Mouse (Mus musculus) midbrain, embryonic 13.5 days (tissue): ENCODE measurements at regions not wholly inside any gene's neighbourhood (a gene's known extent, or its start where the extent isn't known, plus 50 kb on each side); places are given as distances from the start of the nearest gene placed in this dataset.

Source experiments
- ATAC-seq: fragments of 200-750 bp; cut with Nextera tagmentation; 2 replicates; pipeline ENCODE4 v1.8.0; 2017; ENCODE audit warnings: mild to moderate bottlenecking, moderate TSS enrichment, moderate library complexity
- H3K27ac ChIP-seq: fragments of 300-500 bp; sonication (generic); 2 replicates; pipeline ENCODE4 v1.5.1; 2015; ENCODE audit warnings: inconsistent platforms, mild to moderate bottlenecking, moderate library complexity
- H3K27me3 ChIP-seq: fragments of 300-500 bp; sonication (generic); 2 replicates; pipeline ENCODE4 v1.6.1; 2015; ENCODE audit warnings: mild to moderate bottlenecking, inconsistent platforms
- H3K36me3 ChIP-seq: fragments of 300-500 bp; sonication (generic); 2 replicates; pipeline ENCODE4 v1.6.1; 2015; ENCODE audit warnings: mild to moderate bottlenecking, inconsistent platforms
- H3K4me1 ChIP-seq: fragments of 300-500 bp; sonication (generic); replicated peaks from 2 replicates; pipeline ENCODE4 v1.6.1; 2015; ENCODE audit warnings: inconsistent platforms
- H3K4me2 ChIP-seq: fragments of 300-500 bp; sonication (generic); replicated peaks from 2 replicates; pipeline ENCODE4 v1.6.1; 2015; ENCODE audit warnings: moderate library complexity, mild to moderate bottlenecking, inconsistent platforms
- H3K4me3 ChIP-seq: fragments of 300-500 bp; sonication (generic); replicated peaks from 2 replicates; pipeline ENCODE4 v1.5.1; 2015; ENCODE audit warnings: mild to moderate bottlenecking, inconsistent platforms
- H3K9ac ChIP-seq: fragments of 300-500 bp; sonication (generic); replicated peaks from 2 replicates; pipeline ENCODE4 v1.6.1; 2015; ENCODE audit warnings: mild to moderate bottlenecking, inconsistent platforms
- H3K9me3 ChIP-seq: fragments of 300-500 bp; sonication (generic); 2 replicates; pipeline ENCODE4 v1.6.1; 2016; ENCODE audit warnings: mild to moderate bottlenecking, inconsistent platforms
- WGBS: fragments of 180-500 bp; shearing (Covaris S2); methylation state at CpG from one replicate; pipeline ENCODE4 v1.1.7; 2015; 5-methylcytosine and 5-hydroxymethylcytosine counted together

DNA sequence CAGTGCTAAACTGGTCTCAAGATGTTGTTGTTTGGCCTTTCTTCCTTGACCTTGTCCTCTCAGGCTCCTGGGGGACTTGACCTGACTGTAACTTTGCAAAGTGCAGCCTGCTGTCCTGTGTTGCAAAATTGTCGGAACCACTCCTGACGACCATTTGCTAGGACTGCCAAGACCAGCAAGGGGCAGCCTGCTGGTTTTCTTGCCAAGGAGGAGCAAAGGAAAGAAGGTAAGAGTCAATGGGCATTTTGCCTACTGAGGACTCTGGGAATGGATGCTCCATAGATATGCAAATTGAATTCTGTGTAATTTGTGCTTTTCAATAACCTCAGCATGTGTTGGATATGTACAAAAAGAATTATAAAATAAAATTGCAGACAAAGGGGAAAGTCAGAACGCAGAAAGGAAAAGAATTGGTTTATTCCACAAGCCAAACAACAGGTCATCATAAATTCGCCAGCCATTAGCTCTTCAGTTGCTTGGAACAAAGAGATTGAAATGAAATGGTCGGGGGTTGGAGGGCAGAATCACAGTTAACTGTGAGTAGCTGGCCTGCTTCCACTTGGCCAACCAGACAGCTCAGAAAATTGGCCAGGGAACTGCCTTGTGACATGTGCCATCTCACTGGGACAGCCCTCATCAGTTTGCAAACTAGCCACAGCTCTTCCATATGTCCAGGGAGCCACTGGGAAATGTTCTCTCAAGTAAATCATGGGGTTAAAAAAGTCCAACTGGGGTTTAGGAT, 256.5 kb upstream of the Gm10192 start:
- Histone ChIP-seq H3K4me3 (no peak overlapping the region), H3K4me2 (no peak overlapping the region), H3K9me3 (no peaks in the 10 kb centered on the region), H3K4me1 (no peaks in the 10 kb centered on the region), H3K27me3 (no peaks in the 10 kb centered on the region), H3K36me3 (no peaks in the 10 kb centered on the region), H3K9ac (no peak overlapping the region), H3K27ac (no peak overlapping the region)
- no peak for ATAC-seq
- 68% methylated on average over 5 of the region's 5 CpGs for WGBS

DNA sequence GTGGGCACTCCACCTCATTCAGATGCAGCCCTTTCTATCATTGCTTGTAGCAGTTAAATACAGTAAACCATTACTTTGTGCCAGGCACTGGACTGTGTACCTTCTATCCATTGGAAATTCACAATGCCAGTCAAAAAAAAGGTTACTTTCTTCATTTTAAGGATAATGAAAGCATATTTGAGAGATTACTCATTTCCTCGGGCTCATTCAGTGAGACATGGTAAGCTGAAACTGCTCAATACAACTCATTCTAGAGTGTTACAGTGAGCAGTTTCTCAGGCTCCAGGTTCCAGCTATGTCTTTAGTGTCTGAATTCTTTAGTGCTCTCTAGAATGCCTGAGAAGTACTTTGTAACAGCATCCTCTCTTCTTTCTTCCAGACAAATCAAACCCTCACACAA, 249.7 kb upstream of the Gm10192 start:
- ATAC-seq, result no peak
- peaks cover 6% of the 10 kb centered on the region for H3K4me1 ChIP-seq
- WGBS, result 69% methylated on average over 1 of the region's 1 CpGs
- H3K9me3 ChIP-seq, result no peaks in the 10 kb centered on the region
- H3K27me3 ChIP-seq, result no peaks in the 10 kb centered on the region
- no peak overlapping the region for H3K4me3 ChIP-seq
- no peak overlapping the region for H3K4me2 ChIP-seq
- H3K9ac ChIP-seq, result no peak overlapping the region
- H3K36me3 ChIP-seq, result no peaks in the 10 kb centered on the region
- no peak overlapping the region for H3K27ac ChIP-seq

DNA sequence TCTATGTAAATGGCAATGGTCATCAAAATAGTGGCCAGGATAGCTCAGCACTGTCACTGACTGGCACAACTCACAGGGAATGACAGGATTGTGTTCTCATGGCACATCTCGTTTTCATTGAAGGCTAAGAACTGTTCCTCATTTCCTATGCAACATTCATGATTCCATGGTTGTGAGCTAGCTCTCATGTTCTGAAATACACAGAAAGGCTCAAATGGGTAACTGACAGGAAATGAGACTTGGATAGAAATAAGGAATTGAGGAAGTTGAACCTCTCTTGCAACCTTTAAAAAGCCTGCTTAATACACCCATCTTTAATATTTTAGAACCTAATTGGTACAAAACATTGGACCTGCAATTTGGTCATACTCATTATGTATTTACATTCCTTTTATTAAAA, 249.1 kb upstream of the Gm10192 start:
- no peak overlapping the region for H3K9ac ChIP-seq
- H3K9me3 ChIP-seq, result no peaks in the 10 kb centered on the region
- no peak overlapping the region for H3K4me3 ChIP-seq
- no peaks in the 10 kb centered on the region for H3K27me3 ChIP-seq
- H3K36me3 ChIP-seq, result no peaks in the 10 kb centered on the region
- peaks cover 6% of the 10 kb centered on the region for H3K4me1 ChIP-seq
- no peak overlapping the region for H3K4me2 ChIP-seq
- no peak for ATAC-seq
- no peak overlapping the region for H3K27ac ChIP-seq
- WGBS, result 76% methylated on average over 1 of the region's 1 CpGs

DNA sequence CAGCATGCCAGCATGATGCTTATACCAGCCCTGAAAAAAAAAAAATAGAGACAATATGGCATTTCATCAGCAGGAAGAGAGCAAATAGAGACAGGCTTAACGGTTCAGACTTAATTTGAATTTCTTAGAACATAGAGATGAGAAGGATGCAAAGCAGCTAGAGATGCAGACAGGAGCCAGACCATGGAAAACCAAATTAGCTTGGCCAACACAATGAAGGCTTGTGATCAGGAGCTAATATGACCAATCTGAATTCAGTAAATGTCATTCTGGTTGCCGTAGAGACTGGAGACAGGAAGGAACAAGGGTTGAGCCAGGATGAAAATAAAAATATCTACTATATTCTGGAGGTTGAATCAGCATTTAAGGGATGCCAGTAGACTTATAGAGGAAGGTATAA, 248.3 kb upstream of the Gm10192 start:
- Histone ChIP-seq H3K4me2 (no peak overlapping the region), H3K9me3 (no peaks in the 10 kb centered on the region), H3K4me1 (peaks cover 6% of the 10 kb centered on the region), H3K4me3 (no peak overlapping the region), H3K9ac (no peak overlapping the region), H3K36me3 (no peaks in the 10 kb centered on the region), H3K27ac (no peak overlapping the region), H3K27me3 (no peaks in the 10 kb centered on the region)
- 27% methylated on average over 2 of the region's 2 CpGs for WGBS
- ATAC-seq, result peak; percentile 43; the same call in 1 of the 2 replicates

DNA sequence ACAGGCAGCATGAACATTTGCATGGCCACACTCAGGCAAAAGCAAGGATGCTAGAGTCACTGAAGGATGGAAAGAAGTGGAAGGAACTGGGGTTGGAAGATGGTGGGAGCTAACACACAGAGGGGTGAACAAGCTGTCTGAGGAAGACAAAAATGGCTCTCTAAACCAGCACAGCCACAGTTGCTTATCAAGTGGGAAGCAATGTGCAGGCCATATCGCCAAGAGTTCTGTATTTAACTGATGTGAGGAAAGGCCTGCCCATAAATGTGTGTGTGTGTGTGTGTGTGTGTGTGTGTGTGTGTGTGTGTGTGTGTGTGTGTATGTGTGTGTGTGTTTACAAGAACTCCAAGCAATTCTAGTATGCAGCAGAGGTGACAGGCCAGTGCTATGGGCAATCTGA, 236.9 kb upstream of the Gm10192 start:
- 100% methylated on average over 1 of the region's 1 CpGs for WGBS
- no peak overlapping the region for H3K27ac ChIP-seq

DNA sequence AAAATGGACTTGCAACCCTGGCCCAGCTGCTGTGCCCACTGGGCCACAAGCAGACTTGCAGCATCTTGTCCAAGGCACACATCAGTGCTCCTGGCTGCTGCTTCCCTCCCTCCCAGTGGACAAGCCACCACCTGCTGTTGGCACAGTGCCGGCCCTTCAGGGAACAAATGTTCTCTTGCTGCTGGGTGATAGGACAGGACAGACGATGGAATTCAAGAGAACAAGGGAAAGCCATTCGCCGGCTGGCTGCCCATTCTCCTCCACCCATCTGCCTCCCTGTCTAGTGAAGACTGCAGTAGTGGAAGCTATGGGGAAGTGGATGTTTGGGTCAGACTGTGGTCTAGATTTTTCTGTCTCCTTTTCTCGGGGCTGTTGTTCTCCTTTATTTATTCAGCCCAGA, 235.7 kb upstream of the Gm10192 start:
- Histone ChIP-seq H3K4me3 (no peak overlapping the region), H3K4me1 (peaks cover 8% of the 10 kb centered on the region), H3K9me3 (no peaks in the 10 kb centered on the region), H3K4me2 (no peak overlapping the region), H3K9ac (no peak overlapping the region), H3K27ac (no peak overlapping the region), H3K36me3 (no peaks in the 10 kb centered on the region), H3K27me3 (no peaks in the 10 kb centered on the region)
- 12% methylated on average over 5 of the region's 5 CpGs for WGBS
- ATAC-seq, result peak; percentile 90

More for the DNA sequence above, 236.9 kb upstream of the Gm10192 start:
- Histone ChIP-seq H3K36me3 (no peaks in the 10 kb centered on the region), H3K4me1 (peaks cover 8% of the 10 kb centered on the region), H3K4me2 (no peak overlapping the region), H3K9ac (no peak overlapping the region), H3K4me3 (no peak overlapping the region), H3K9me3 (no peaks in the 10 kb centered on the region), H3K27me3 (no peaks in the 10 kb centered on the region)
- ATAC-seq, result no peak

DNA sequence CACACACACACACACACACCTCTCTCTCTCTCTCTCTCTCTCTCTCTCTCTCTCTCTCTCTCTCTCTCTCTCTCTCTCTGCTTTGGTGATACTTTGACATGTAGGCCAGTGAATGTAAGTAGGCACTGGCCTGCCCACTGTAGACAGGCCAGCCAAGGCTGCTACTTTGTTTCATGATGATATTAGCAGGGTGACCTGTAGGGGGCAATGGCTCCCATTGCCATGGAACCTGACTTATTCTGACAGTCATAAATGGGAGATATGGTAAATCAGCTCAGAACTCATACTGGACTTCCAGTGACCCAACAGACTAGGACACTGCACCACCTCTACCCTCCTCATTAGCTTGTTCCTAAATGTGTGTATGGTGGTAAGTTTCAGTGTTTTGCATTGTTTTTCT, 235.0 kb upstream of the Gm10192 start:
- Histone ChIP-seq H3K36me3 (no peaks in the 10 kb centered on the region), H3K4me3 (no peak overlapping the region), H3K27me3 (no peaks in the 10 kb centered on the region), H3K4me1 (peaks cover 8% of the 10 kb centered on the region), H3K4me2 (no peak overlapping the region), H3K9ac (no peak overlapping the region), H3K9me3 (no peaks in the 10 kb centered on the region), H3K27ac (no peak overlapping the region)
- ATAC-seq, result 0 out of 2 replicates have a peak, but pooled peaks have one; percentile 30

DNA sequence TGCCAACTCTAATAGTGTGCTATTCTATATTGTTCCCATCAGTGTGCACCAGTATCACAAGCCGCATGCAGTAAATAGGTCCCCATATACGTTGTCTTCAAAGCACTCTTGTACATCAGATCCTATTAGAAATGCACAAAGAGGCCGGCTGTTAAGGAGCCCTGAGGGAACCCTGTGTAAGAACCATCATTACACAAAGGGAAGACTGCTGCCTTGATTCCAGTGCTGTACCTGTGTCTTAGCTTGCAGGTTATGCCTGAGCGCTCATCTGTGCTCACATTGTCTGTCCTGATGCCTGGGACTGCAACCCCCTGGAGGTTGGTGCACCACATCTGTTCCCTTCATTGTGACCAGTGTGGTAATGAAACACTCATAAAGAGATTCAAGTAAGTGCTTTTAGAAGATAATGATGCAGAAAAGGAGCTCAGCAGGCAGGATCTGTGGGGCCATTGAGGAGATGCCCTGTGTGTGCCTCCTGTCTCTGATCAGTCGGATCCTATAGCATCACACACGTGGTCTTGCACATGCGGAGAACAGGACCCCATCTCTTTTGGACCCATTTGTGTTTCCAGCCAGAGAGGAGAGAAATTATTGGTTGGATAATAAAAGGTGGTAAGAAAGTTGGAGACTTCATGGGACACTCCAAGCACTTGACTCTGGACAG, 225.8 kb upstream of the Gm10192 start:
- Histone ChIP-seq H3K9ac (no peak overlapping the region), H3K36me3 (no peaks in the 10 kb centered on the region), H3K27me3 (no peaks in the 10 kb centered on the region), H3K4me3 (no peak overlapping the region), H3K27ac (no peak overlapping the region), H3K4me1 (peaks cover 6% of the 10 kb centered on the region; the same call in 1 of the 2 replicates), H3K4me2 (no peak overlapping the region), H3K9me3 (no peaks in the 10 kb centered on the region)
- peak; percentile 85 for ATAC-seq
- WGBS, result 31% methylated on average over 7 of the region's 7 CpGs

DNA sequence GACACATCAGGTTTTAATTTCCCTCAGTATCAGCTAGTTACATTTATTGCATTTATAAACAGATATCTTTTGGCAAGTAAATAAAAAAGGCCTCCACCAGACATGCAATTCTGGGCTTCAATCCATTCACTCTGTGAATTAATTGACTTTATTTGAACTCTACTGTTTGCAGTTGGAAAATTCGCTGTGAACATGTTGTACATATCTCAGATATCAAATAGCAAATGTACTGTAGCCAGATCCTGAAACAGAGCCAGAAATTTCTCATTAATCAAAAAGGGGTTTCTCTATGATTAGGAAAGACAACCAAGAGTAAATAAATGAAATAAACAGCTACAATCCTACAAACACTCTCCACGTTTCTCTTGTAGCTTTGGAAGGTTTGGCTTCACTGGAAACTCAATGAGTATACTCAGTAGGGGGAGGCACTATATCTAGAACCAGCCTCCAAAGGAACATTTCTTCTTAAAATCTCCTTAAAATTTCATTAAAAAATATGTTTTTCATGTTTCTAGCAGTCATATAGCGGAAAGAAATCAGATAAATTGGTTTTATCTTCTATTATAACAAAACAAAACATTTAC, 211.8 kb upstream of the Gm10192 start:
- 89% methylated on average over 3 of the region's 3 CpGs for WGBS
- Histone ChIP-seq H3K36me3 (no peaks in the 10 kb centered on the region), H3K9ac (no peak overlapping the region), H3K4me2 (no peak overlapping the region), H3K27ac (no peak overlapping the region), H3K9me3 (no peaks in the 10 kb centered on the region), H3K4me3 (no peak overlapping the region), H3K27me3 (no peaks in the 10 kb centered on the region), H3K4me1 (no peaks in the 10 kb centered on the region)
- no peak for ATAC-seq

DNA sequence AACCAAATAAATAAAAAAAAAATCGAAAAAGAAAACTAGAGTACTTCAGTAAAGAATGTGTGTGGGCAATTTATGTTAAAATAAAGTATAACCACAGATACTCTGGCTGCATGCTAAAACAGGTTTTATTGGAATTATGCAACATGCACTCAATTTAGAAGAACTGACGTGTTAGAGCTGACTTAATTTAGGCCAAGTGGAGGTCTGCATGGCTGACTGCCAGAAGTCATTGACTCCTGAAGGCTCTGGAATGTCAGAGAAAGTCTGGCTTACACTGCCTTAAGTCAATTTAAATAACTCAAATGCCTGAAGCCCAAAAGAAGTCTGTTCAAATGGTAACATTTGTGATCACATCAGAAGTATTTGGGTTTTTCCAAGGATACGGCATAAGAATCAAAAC, 198.1 kb upstream of the Gm10192 start:
- 75% methylated on average over 3 of the region's 3 CpGs for WGBS

DNA sequence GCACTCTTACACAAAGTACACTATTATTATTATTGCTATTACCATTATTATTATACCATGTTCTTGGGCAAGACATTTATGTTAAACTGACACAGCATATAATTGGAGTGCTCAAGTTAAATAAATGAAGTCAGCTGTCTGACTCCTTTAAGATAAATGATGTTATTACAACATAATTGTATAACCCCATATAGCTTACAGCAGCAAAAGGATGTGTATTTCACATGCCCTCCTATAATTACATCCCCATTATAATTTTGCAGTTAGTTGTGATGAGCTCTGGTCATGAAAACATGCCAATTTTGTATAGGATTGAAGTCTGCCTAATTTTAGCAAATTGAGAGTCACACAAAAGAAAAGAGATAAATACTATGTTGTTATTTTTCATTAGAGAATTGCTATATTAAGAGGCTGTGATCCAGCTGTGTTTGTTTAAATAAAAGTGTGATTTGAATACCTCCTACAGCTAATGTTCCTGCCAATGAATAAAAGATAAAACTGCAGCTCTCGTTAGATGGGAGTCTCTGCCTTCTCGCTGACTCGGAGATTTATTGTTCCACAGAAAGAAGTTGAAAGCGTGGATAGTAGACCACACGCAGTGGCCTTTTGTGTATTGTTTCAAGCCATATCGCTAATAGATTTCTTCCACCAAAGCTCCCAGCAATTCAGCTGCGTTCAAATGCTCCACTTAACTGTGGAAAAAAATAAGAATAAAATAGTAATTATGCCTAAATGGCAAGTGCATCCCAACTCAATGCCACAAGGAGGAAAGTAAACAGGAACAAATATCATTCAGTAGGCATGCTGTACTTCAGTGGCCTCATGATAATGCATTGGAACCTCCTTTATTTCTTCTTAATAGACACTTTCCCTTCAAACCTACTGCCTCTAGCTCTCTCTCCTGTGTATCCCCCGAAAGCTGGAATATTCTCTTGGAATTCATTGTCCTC, 194.9 kb upstream of the Gm10192 start:
- no peaks in the 10 kb centered on the region for H3K9me3 ChIP-seq
- no peak for ATAC-seq
- no peaks in the 10 kb centered on the region for H3K36me3 ChIP-seq

More for the DNA sequence above, 198.1 kb upstream of the Gm10192 start:
- Histone ChIP-seq H3K27me3 (no peaks in the 10 kb centered on the region), H3K36me3 (no peaks in the 10 kb centered on the region), H3K9me3 (no peaks in the 10 kb centered on the region), H3K4me2 (no peak overlapping the region), H3K9ac (no peak overlapping the region), H3K27ac (no peak overlapping the region), H3K4me3 (no peak overlapping the region), H3K4me1 (peaks cover 7% of the 10 kb centered on the region; the same call in 1 of the 2 replicates)
- ATAC-seq, result no peak

More for the DNA sequence above, 194.9 kb upstream of the Gm10192 start:
- H3K27me3 ChIP-seq, result no peaks in the 10 kb centered on the region
- H3K4me2 ChIP-seq, result no peak overlapping the region
- no peak overlapping the region for H3K27ac ChIP-seq
- no peak overlapping the region for H3K9ac ChIP-seq
- 27% methylated on average over 8 of the region's 8 CpGs for WGBS
- H3K4me3 ChIP-seq, result no peak overlapping the region
- H3K4me1 ChIP-seq, result peaks cover 7% of the 10 kb centered on the region; the same call in 1 of the 2 replicates
